Mouse (Mus musculus): ENCODE measurements around the gene Rragc. TPM values are rescaled to one million over a fixed set of nuclear protein-coding genes. Genes with fewer than 3 reads are reported as not detected.
"Not testable (repeated sequence)": the region's sequence is repeated elsewhere in the genome, so short reads cannot be mapped to it uniquely, and the experiment has no call there.

Rragc gene
- polyA plus RNA-seq (2017; shearing (Covaris generic)), result 1 to 10 TPM; 6.8 to 9.8 (median 7.8) TPM

DNA sequence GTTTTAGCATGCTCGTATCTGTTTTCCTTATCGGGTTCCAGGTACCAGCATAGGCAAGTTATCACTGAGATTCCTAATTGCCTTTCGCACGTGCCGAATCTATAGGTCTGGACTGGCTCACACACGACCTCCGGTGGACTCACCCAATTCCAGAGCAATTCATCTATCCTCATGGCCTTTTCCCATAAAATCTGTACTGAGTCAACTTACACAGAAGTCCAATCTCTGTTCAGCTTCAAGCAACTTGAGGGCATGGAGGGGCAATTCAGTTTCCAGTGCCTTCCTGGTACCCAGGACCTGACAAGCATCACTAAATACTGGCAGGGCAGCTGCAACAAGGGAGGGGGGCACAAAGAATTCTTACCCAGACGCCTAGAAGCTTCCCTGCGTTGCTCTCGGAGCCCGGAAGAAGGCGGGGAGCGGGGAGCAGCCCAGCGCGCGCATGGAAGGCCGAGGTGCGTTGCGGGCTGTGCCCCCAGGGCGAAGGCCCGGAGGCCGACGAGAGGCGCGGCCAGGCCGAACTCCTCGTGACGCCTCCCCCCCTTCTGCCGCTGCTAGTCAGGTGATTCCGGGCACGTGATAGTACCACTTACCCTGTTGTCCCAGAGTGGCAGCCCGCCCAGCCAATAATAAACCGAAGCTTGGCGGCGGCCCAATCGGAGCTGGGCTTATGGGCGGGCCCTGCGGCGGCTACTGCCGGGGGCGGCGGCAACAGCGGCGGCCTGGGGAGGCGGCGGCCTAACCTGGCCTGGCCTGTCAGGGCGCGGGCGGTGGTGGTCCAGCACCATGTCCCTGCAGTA lies at the start of gene Rragc:
Gene Rragc, plus strand, starts transcription at position 699 of the 800 bp plus-strand sequence.
- ATAC-seq, result peak; percentile 98

GRCm38 (mm10) chr4:123893726-123894125 lies 23.5 kb upstream of the Rragc start:
- no peak for ATAC-seq

GRCm38 (mm10) chr4:123894295-123894694 lies 23.0 kb upstream of the Rragc start:
- no peak for ATAC-seq

DNA sequence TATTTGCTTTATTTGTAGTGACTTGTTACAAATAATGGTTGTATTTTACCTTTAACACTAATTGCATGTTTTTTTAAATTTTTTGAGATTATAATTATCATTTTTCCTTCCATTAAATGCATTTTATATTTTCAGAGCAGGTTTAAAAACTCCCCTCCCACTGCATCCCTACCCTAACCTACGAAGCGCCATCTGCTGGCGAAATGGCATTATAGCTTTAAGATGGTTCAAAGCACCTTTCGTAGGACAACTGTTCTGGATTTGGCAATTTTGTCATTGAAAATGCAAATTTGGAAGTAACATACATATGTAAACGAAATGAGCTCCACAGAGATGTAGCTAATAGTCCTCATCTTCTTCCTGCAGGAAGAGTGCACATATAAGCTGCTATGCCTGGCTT lies 18.6 kb upstream of the Rragc start:
- peak; percentile 65 for ATAC-seq

DNA sequence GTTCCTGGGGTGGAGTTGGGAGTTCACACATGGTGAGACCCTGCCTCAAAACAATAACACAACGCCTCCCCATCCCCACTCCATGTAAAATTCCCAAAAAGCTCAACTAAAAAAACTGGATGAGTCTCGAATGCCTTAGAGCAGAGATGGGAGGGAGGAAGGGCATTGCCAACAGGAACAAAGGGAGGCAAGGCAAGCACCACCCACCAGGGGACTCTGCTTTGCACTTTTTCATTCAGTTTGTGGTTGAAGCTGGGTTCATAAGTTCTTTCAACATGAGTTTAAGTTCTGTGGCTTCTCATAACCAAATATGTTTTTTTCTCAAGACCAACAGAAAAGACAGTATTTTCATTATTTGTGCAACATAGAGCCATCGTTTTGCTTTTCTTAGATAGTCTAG lies 13.8 kb upstream of the Rragc start:
- ATAC-seq, result no peak

GRCm38 (mm10) chr4:123904333-123905125 lies 12.7 kb upstream of the Rragc start, which contains the start of gene Mycbp:
Gene Mycbp (plus strand): TSS chr4:123904832.
- peak; percentile 99 for ATAC-seq

- ATAC-seq, result no peak
Measured at GRCm38 (mm10) chr4:123905126-123905668, 12.0 kb upstream of the Rragc start.

DNA sequence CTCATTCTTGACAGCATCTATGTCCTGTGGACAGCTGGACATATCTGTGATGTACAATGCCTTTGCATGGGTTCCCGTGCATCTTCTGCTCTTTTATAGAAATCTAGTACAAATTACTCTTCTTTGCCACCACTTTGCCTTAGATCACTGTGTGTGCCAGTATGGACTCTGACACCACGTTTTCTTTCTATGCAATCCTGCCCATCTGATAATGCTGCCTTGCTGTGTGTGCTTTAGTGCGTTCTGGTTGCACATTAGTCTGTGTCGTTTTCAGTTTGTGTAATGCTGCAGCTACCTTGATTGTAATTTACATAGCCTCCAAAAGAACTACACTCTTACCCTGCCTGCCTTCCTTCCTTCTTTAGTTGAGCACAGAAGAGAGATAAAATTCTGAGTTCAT lies 5.7 kb upstream of the Rragc start:
- no peak for ATAC-seq

DNA sequence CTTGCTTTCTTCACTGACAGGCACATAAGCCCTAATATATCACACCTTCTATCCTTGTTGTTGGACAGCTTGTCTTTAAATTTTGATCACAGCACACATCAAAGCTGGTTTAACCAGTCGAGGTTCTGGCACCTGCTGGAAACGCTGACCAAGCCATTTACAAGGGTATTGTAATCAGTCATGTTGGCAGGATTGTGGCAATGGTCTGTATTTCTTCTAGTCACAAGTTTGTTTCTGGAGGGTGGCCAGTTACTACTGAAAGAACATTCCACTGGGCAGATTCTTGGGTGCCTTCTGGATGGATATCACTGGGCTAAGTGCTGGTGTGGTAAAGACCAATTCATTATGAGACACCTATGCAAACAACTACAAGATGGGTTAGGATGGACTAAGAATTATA lies 4.8 kb upstream of the Rragc start:
- ATAC-seq, result no peak

GRCm38 (mm10) chr4:123917548-123918140 lies 398 bp downstream of the Rragc start, which contains the start of gene 4930535I16Rik:
Gene 4930535I16Rik (minus strand): TSS chr4:123918022.
- peak; percentile 43 for ATAC-seq

DNA sequence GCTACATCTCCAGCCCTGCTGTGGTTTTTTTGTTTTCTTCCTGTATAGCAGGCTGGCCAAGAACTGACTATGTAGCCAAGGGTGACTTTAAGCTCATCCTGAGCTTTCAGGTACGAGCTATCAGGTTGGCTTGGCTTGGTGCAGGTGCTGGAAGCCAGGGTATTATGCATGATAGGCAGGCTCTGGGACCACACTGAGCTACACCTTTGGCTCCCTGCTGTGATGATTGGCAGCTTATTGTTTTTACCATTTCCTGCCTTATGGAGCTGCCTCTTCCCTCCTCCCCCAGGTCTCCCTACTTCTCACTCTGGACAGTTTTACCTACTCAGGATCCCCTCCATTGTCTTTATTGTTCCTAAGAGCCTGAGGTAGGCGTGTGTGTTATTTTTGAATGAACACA lies 1.6 kb downstream of the Rragc start:
- no peak for ATAC-seq

GRCm38 (mm10) chr4:123921055-123921565 lies 3.9 kb downstream of the Rragc start:
- no peak for ATAC-seq

DNA sequence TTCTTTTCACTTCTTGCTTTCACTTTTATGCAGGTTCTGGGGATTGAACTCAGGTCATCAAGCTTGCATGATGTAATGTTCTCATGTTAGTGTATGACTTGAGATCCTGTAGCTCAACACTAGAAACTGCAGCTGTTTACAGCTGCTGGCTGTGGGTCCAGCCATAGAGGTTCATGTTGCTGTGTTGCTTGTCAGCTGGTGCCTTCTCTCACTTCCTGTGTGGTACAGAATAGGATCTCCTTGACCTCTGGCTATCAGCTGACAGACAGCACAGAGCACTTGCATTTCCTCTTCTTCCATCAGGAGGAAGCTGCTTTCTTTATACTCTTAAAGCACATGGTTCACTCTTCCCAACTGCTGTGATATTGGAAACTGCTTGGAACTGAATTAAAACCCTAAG lies 10.7 kb downstream of the Rragc start:
- no peak for ATAC-seq

GRCm38 (mm10) chr4:123929994-123930393 lies 12.7 kb downstream of the Rragc start:
- ATAC-seq, result no peak

DNA sequence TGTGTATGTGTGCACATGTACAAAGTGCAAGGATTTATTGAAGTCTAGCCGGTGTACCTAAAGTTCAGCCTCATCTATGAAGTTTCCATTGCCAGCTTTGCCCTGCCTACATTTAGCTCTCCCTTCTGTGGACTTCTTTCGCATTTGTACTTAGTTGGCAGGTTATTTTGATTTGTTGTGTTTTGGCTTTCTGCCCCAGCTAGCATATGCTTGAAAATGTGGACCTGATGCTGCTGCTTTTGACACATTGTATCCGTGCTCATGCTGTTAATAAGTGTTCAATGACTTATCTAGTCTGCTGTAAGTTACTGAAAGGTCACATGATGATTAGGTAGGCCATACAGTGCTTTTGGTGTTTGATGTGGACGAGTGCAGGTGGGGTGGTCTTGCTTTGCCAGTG lies 17.1 kb downstream of the Rragc start:
- ATAC-seq, result no peak

DNA sequence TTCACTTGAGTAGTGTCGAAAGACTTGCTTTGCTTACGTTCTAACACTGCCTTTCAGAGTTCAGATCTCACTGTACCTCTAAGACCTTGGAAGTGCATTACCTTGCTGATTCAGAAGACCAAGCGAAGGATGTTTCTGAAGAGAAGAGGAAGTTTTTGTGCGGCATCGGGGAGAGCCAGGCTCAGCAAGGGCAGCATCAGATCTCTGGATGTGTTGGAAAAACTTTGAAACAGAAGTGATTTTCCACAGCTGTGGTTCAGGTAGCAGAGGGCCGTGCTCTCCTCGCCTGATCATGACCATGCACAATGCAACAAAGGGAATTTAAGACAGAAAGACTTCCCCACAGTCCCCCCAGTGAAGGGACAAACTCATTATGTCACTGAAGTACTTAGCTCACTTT lies 18.8 kb downstream of the Rragc start:
- ATAC-seq, result no peak

DNA sequence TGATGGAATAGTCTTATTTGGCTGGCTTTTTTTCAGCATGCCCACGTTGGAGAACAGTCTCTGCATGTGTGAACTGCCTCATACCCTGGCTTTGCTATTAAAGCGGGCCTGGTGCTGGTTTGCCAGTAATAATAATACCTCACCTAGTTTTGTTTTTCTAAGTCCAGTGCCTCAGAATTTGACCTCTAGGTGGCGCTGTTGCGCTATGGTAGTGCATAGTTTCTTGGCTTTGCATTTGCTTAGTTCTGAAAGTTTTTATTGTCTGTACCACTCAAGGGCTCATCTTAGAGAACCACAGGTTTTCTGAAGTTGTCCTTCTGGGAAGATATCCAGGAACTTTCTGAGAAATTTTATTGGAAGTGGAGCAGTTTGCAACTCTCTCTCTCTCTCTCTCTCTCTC lies 22.6 kb downstream of the Rragc start:
- ATAC-seq, result peak; percentile 50

DNA sequence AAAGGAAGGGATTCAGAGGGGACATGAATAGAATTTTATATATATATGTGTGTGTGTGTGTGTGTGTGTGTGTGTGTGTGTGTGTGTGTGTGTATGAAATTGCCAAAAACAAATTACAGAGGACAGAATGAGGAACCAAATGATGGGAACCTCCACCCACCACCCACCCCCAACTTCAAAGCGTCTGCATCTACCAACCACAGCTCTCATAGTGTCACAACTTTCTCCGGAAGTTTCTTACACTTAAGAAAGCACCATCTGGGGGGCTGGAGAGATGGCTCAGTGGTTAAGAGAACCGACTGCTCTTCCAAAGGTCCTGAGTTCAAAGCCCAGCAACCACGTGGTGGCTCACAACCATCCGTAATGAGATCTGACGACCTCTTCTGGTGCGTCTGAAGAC lies 23.6 kb downstream of the Rragc start:
- not testable (repeated sequence) for ATAC-seq

GRCm38 (mm10) chr4:123946701-123947100 lies 29.5 kb downstream of the Rragc start:
- ATAC-seq, result no peak

- no peak for ATAC-seq
Measured at GRCm38 (mm10) chr4:123947149-123947548, 29.9 kb downstream of the Rragc start.

DNA sequence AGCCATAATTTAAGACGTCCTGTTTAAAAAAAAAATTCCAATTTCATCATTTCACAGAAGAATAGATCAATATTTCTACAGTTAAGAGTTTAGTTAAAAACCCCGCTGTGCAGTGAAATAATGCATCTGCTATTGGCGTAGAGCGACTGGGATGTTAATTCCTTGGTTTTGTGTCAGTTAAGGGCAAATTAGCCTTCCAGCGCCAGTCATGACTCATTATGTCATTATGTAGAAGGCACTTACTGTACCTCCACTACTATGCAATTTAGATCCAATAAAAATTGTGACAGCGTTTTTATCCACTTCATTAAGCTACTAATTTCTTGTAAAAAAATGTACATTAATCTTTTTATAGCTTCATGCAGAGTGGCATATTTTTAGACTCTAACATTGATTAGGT lies 31.7 kb downstream of the Rragc start:
- ATAC-seq, result no peak

DNA sequence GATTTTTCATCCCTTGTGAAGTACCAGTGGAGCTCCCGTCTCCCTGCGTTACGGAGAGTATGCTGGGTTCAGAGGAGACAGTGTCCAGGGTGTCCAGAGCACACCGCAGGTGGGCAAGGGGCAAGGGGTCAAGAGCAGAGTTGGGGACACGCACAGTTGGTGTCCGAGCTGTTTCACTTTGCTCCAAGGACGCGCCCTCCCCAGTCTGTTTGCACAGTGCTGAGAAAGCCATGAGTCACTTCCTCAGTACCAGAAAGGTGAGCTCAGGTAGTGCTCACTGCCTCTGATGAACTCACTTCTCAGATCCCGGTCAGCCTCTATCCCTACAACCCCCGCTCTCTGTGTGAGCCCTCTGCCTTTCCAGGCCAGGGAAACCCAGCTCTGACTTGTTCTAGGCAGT lies 32.4 kb downstream of the Rragc start:
- no peak for ATAC-seq

DNA sequence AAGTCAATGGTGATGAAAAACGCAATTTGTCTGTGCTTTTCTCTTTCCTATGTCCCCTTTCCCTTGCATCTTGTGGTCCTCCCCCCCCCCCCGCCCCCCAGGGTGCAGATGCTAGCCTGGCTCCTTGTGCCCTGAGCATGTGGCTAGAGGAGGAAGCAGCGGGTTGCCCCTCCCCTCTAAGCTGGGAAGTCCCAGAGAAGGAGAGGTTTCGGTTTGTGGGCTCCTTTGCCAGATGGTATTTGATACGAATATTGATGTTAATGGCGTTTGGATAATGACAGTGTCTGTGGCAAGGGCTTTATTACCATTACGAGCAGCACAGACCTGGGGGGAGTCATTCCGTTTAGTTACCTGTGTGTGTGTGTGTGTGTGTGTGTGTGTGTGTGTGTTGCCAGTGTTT lies 34.8 kb downstream of the Rragc start:
- peak; percentile 52 for ATAC-seq

Measured in inflammation-experienced regulatory T-cells, adult 6 months (primary cell).